In genomic region chr5:76612867-76613499, GRCm38 (mm10) we compare ENCODE assay signal across 27 mouse cellular contexts. TPM values are rescaled to one million over a fixed set of nuclear protein-coding genes. Genes with fewer than 3 reads are reported as not detected.
A peak's percentile ranks its signal among the peaks of the same experiment; 100 is the strongest.
DNase-seq lines count a peak whose midpoint lies in the region; ATAC-seq lines count a peak whose summit lies in the region.
"Had no signal": no experiment of that assay in that cellular context is flagged by ENCODE, and none has a peak within 500 bp of the region (broad histone marks: within the 10 kb centered on the region; RNA-seq: fewer than 3 reads in every experiment).

No protein-coding gene starts in this region.

- H3K4me2 ChIP-seq in embryonic facial prominence, embryonic 14.5 days (ENCODE audit: low read depth, low read length) = no peak overlapping the region
- no peak overlapping the region for H3K4me2 ChIP-seq in neural tube, embryonic 12.5 days (replicated peaks)
- no peak overlapping the region for H3K4me2 ChIP-seq in neural tube, embryonic 15.5 days
- H3K4me2 ChIP-seq in limb, embryonic 15.5 days = no peak overlapping the region
- no peak overlapping the region for H3K4me2 ChIP-seq in midbrain, embryonic 14.5 days (ENCODE audit: low read length)
- H3K4me2 ChIP-seq: embryonic facial prominence, embryonic 13.5 days; forebrain, embryonic 12.5 days; heart, embryonic 11.5 days; hindbrain, embryonic 13.5 days; liver, embryonic 11.5 days; lung, embryonic 15.5 days; midbrain, embryonic 12.5 days had no signal

- no peak overlapping the region for H3K4me3 ChIP-seq in embryonic facial prominence, embryonic 14.5 days (ENCODE audit: low read depth, low read length)
- H3K4me3 ChIP-seq in embryonic facial prominence, embryonic 10.5 days = no peak overlapping the region
- H3K4me3 ChIP-seq in neural tube, embryonic 12.5 days = no peak overlapping the region
- no peak overlapping the region for H3K4me3 ChIP-seq in neural tube, embryonic 15.5 days (replicated peaks)
- no peak overlapping the region for H3K4me3 ChIP-seq in limb, embryonic 15.5 days
- H3K4me3 ChIP-seq in midbrain, embryonic 14.5 days (replicated peaks; ENCODE audit: low read depth, low read length) = no peak overlapping the region
- H3K4me3 ChIP-seq: embryonic facial prominence, embryonic 13.5 days; forebrain, embryonic 12.5 days; hindbrain, embryonic 13.5 days; lung, embryonic 15.5 days; midbrain, embryonic 12.5 days had no signal

- ATAC-seq in embryonic facial prominence, embryonic 14.5 days (ENCODE audit: low read depth) = no peak
- ATAC-seq in neural tube, embryonic 12.5 days (ENCODE audit: low FRiP score, low read depth) = peak; percentile 88
- no peak for ATAC-seq in neural tube, embryonic 15.5 days (ENCODE audit: low FRiP score)
- ATAC-seq in limb, embryonic 15.5 days (ENCODE audit: insufficient number of reproducible peaks, low FRiP score, low TSS enrichment, low read depth) = no peak
- no peak for ATAC-seq in midbrain, embryonic 14.5 days (ENCODE audit: low FRiP score, low TSS enrichment)
- ATAC-seq: forebrain, postnatal 0 days; Patski had no signal

- H3K27ac ChIP-seq in embryonic facial prominence, embryonic 14.5 days (replicated peaks; ENCODE audit: low read depth, low read length) = no peak overlapping the region
- no peak overlapping the region for H3K27ac ChIP-seq in embryonic facial prominence, embryonic 10.5 days (replicated peaks)
- H3K27ac ChIP-seq in neural tube, embryonic 12.5 days = no peak overlapping the region
- no peak overlapping the region for H3K27ac ChIP-seq in neural tube, embryonic 15.5 days (replicated peaks)
- peak overlapping the region; percentile 50 for H3K27ac ChIP-seq in limb, embryonic 15.5 days
- no peak overlapping the region for H3K27ac ChIP-seq in midbrain, embryonic 14.5 days (replicated peaks; ENCODE audit: low read depth, low read length)
- H3K27ac ChIP-seq: embryonic facial prominence, embryonic 13.5 days; forebrain, embryonic 12.5 days; hindbrain, embryonic 13.5 days; lung, embryonic 15.5 days; midbrain, embryonic 12.5 days had no signal

- WGBS in embryonic facial prominence, embryonic 14.5 days = 69% methylated on average over 6 of the region's 6 CpGs
- WGBS in embryonic facial prominence, embryonic 10.5 days = 86% methylated on average over 6 of the region's 6 CpGs
- 52% methylated on average over 6 of the region's 6 CpGs for whole genome bisulfite sequencing in neural tube, embryonic 12.5 days
- 46% methylated on average over 6 of the region's 6 CpGs for WGBS in neural tube, embryonic 15.5 days
- 63% methylated on average over 6 of the region's 6 CpGs for WGBS in limb, embryonic 15.5 days
- WGBS in midbrain, embryonic 14.5 days = 91% methylated on average over 6 of the region's 6 CpGs

- H3K36me3 ChIP-seq in embryonic facial prominence, embryonic 14.5 days (ENCODE audit: control insufficient read depth, insufficient read depth, low read length) = peaks cover 78% of the 10 kb centered on the region
- peaks cover 93% of the 10 kb centered on the region for H3K36me3 ChIP-seq in embryonic facial prominence, embryonic 10.5 days (replicated peaks)
- H3K36me3 ChIP-seq in neural tube, embryonic 12.5 days = peaks cover 61% of the 10 kb centered on the region
- H3K36me3 ChIP-seq in neural tube, embryonic 15.5 days = peaks cover 61% of the 10 kb centered on the region
- peaks cover 71% of the 10 kb centered on the region for H3K36me3 ChIP-seq in limb, embryonic 15.5 days
- H3K36me3 ChIP-seq in midbrain, embryonic 14.5 days (ENCODE audit: control insufficient read depth, insufficient read depth, low read length) = peaks cover 59% of the 10 kb centered on the region

- H3K4me1 ChIP-seq in embryonic facial prominence, embryonic 14.5 days (ENCODE audit: control insufficient read depth, insufficient read depth, low read length) = no peaks in the 10 kb centered on the region
- H3K4me1 ChIP-seq in embryonic facial prominence, embryonic 10.5 days = no peaks in the 10 kb centered on the region
- no peaks in the 10 kb centered on the region for H3K4me1 ChIP-seq in neural tube, embryonic 12.5 days
- H3K4me1 ChIP-seq in neural tube, embryonic 15.5 days = no peaks in the 10 kb centered on the region
- no peaks in the 10 kb centered on the region for H3K4me1 ChIP-seq in limb, embryonic 15.5 days
- H3K4me1 ChIP-seq in midbrain, embryonic 14.5 days (ENCODE audit: control insufficient read depth, insufficient read depth, low read length) = no peaks in the 10 kb centered on the region
- H3K4me1 ChIP-seq: embryonic facial prominence, embryonic 13.5 days; forebrain, embryonic 12.5 days; hindbrain, embryonic 13.5 days; lung, embryonic 15.5 days; midbrain, embryonic 12.5 days had no signal

- H3K9ac ChIP-seq in embryonic facial prominence, embryonic 14.5 days (ENCODE audit: low read depth, low read length) = no peak overlapping the region
- no peak overlapping the region for H3K9ac ChIP-seq in neural tube, embryonic 12.5 days
- H3K9ac ChIP-seq in neural tube, embryonic 15.5 days (replicated peaks) = no peak overlapping the region
- H3K9ac ChIP-seq in limb, embryonic 15.5 days = no peak overlapping the region
- H3K9ac ChIP-seq in midbrain, embryonic 14.5 days (replicated peaks; ENCODE audit: low read length) = no peak overlapping the region
- H3K9ac ChIP-seq: embryonic facial prominence, embryonic 13.5 days; forebrain, embryonic 12.5 days; forebrain, postnatal 0 days; hindbrain, embryonic 13.5 days; lung, embryonic 15.5 days; midbrain, embryonic 12.5 days had no signal

- peak; percentile 41 for DNase-seq in embryonic facial prominence, embryonic 14.5 days (ENCODE audit: low spot score)
- no peak for DNase-seq in embryonic facial prominence, embryonic 10.5 days (ENCODE audit: low spot score)
- DNase-seq in midbrain, embryonic 14.5 days = no peak
- DNase-seq in left cerebral cortex, postnatal 36 days (ENCODE audit: low spot score in 2 of 2) = no peak
- DNase-seq: adrenal gland, postnatal 14 days; cerebellum, adult 11 months; cerebellum, adult 9-10 months; forebrain, postnatal 0 days; gastrocnemius, postnatal 25 days; heart, adult 18-20 months; heart, postnatal 4 days; kidney, adult 11 months; kidney, postnatal 14 days; layer of hippocampus, adult 9-11 months; thymus, adult 2 months; thymus, postnatal 36 days had no signal

- intact Hi-C loops in left cerebral cortex, postnatal 36 days (cut with DNase I) = no loop called here

- H3K9me3 ChIP-seq in embryonic facial prominence, embryonic 14.5 days (ENCODE audit: control insufficient read depth, low read length) = no peaks in the 10 kb centered on the region
- no peaks in the 10 kb centered on the region for H3K9me3 ChIP-seq in embryonic facial prominence, embryonic 10.5 days
- no peaks in the 10 kb centered on the region for H3K9me3 ChIP-seq in neural tube, embryonic 12.5 days
- H3K9me3 ChIP-seq in neural tube, embryonic 15.5 days (replicated peaks) = no peaks in the 10 kb centered on the region
- H3K9me3 ChIP-seq in limb, embryonic 15.5 days = no peaks in the 10 kb centered on the region
- no peaks in the 10 kb centered on the region for H3K9me3 ChIP-seq in midbrain, embryonic 14.5 days (ENCODE audit: control insufficient read depth, low read length)
- H3K9me3 ChIP-seq: embryonic facial prominence, embryonic 13.5 days; forebrain, embryonic 12.5 days; hindbrain, embryonic 13.5 days; lung, embryonic 15.5 days; midbrain, embryonic 12.5 days had no signal

- H3K27me3 ChIP-seq in embryonic facial prominence, embryonic 14.5 days (replicated peaks; ENCODE audit: control insufficient read depth, insufficient read depth, low read length) = no peaks in the 10 kb centered on the region
- no peaks in the 10 kb centered on the region for H3K27me3 ChIP-seq in embryonic facial prominence, embryonic 10.5 days (replicated peaks; ENCODE audit: low read depth, poor library complexity, severe bottlenecking)
- no peaks in the 10 kb centered on the region for H3K27me3 ChIP-seq in neural tube, embryonic 12.5 days (replicated peaks)
- H3K27me3 ChIP-seq in neural tube, embryonic 15.5 days (replicated peaks) = no peaks in the 10 kb centered on the region
- H3K27me3 ChIP-seq in limb, embryonic 15.5 days = no peaks in the 10 kb centered on the region
- no peaks in the 10 kb centered on the region for H3K27me3 ChIP-seq in midbrain, embryonic 14.5 days (ENCODE audit: control insufficient read depth, insufficient read depth, low read length)
- H3K27me3 ChIP-seq: embryonic facial prominence, embryonic 13.5 days; forebrain, embryonic 12.5 days; hindbrain, embryonic 13.5 days; lung, embryonic 15.5 days; midbrain, embryonic 12.5 days; Patski had no signal

RNA-seq across cellular contexts. Expression of gene Cep135, which starts 24.5 kb away (rescaled TPM):
- polyA plus RNA-seq in embryonic facial prominence, embryonic 14.5 days (2014; fragmentation: Nextera tagmentation; extraction: Ambion mirVana) = 6.4 and 6.8 TPM in 2 replicates
- polyA plus RNA-seq in embryonic facial prominence, embryonic 10.5 days (2016; fragmentation: Nextera tagmentation; extraction: Ambion mirVana) = 10.3 and 12.1 TPM in 2 replicates
- polyA plus RNA-seq in neural tube, embryonic 12.5 days (2016; fragmentation: Nextera tagmentation; extraction: Ambion mirVana) = 6.7 and 7.0 TPM in 2 replicates
- polyA plus RNA-seq in neural tube, embryonic 15.5 days (2015; fragmentation: Nextera tagmentation; extraction: Ambion mirVana) = 3.9 and 4.4 TPM in 2 replicates
- polyA plus RNA-seq in limb, embryonic 15.5 days (2015; fragmentation: Nextera tagmentation; extraction: Ambion mirVana) = 6.1 and 6.2 TPM in 2 replicates
- 2.2 and 3.9 TPM in 2 replicates for polyA plus RNA-seq in midbrain, embryonic 14.5 days (2014; fragmentation: Nextera tagmentation; extraction: Ambion mirVana)
- 1 to 10 TPM; 5.2 to 6.7 TPM for total RNA-seq in left cerebral cortex, postnatal 36 days (2021)

RNA-seq across cellular contexts. Expression of gene C530008M17Rik, which starts 43.3 kb away (rescaled TPM):
- 9.8 and 10.8 TPM in 2 replicates for polyA plus RNA-seq in embryonic facial prominence, embryonic 14.5 days (2014; fragmentation: Nextera tagmentation; extraction: Ambion mirVana)
- polyA plus RNA-seq in embryonic facial prominence, embryonic 10.5 days (2016; fragmentation: Nextera tagmentation; extraction: Ambion mirVana) = 32.7 and 33.4 TPM in 2 replicates
- 72.6 and 96.6 TPM in 2 replicates for polyA plus RNA-seq in neural tube, embryonic 12.5 days (2016; fragmentation: Nextera tagmentation; extraction: Ambion mirVana)
- polyA plus RNA-seq in neural tube, embryonic 15.5 days (2015; fragmentation: Nextera tagmentation; extraction: Ambion mirVana) = 45.1 and 57.1 TPM in 2 replicates
- polyA plus RNA-seq in limb, embryonic 15.5 days (2015; fragmentation: Nextera tagmentation; extraction: Ambion mirVana) = 10.2 and 13.4 TPM in 2 replicates
- polyA plus RNA-seq in midbrain, embryonic 14.5 days (2014; fragmentation: Nextera tagmentation; extraction: Ambion mirVana) = 52.1 and 60.0 TPM in 2 replicates
- 10 to 100 TPM; 51.8 to 53.5 TPM for total RNA-seq in left cerebral cortex, postnatal 36 days (2021)
